Mouse (Mus musculus) MEL (cell line): ENCODE results near the gene Crk. TPM values are rescaled to one million over a fixed set of nuclear protein-coding genes. Genes with fewer than 3 reads are reported as not detected.

ENCODE experiments used
- DNase-seq: peaks from one replicate; pipeline ENCODE4 v3.0.0; 2011; ENCODE audit warnings: low read depth, low spot score
- H3K27ac ChIP-seq: 2 replicates; pipeline ENCODE4 v1.5.1; 2012; ENCODE audit warnings: low read depth, mild to moderate bottlenecking, control low read depth, low read length, moderate library complexity; ENCODE audit not compliant: control insufficient read depth
- H3K27me3 ChIP-seq, 2 experiments: fragments of 150-350 bp in 1 of 2; sonication (generic) in 1 of 2; 2 replicates each; pipeline ENCODE4 v1.6.1; 2012; ENCODE audit warnings: low read length in 2 of 2, mild to moderate bottlenecking in 2 of 2, improper control_type of control experiment in 1 of 2, moderate library complexity in 1 of 2; ENCODE audit not compliant: insufficient read depth in 2 of 2, control insufficient read depth in 1 of 2
- H3K36me3 ChIP-seq, 2 experiments: 2 replicates each; pipeline ENCODE4 v1.6.1; 2012 to 2014; ENCODE audit warnings: low read length in 2 of 2, improper control_type of control experiment in 1 of 2, inconsistent platforms in 1 of 2, mild to moderate bottlenecking in 1 of 2; ENCODE audit not compliant: insufficient read depth in 2 of 2, control insufficient read depth in 1 of 2
- H3K4me1 ChIP-seq, 2 experiments: fragments of 150-350 bp in 1 of 2; sonication (generic) in 1 of 2; 2 replicates each; pipeline ENCODE4 v1.6.1; 2012; ENCODE audit warnings: low read length in 2 of 2, improper control_type of control experiment in 1 of 2, mild to moderate bottlenecking in 1 of 2; ENCODE audit not compliant: insufficient read depth in 2 of 2, control insufficient read depth in 1 of 2
- H3K4me3 ChIP-seq, 2 experiments: fragments of 150-350 bp in 1 of 2; sonication (generic) in 1 of 2; 2 replicates each; pipeline ENCODE4 v1.5.1; 2012; ENCODE audit warnings: low read depth in 2 of 2, low read length in 2 of 2, mild to moderate bottlenecking in 2 of 2, moderate library complexity in 2 of 2, control low read depth in 1 of 2, improper control_type of control experiment in 1 of 2; ENCODE audit not compliant: control insufficient read depth in 1 of 2, insufficient read depth in 1 of 2
- H3K79me2 ChIP-seq: 2 replicates; pipeline ENCODE4 v1.6.1; 2012; ENCODE audit warnings: mild to moderate bottlenecking, low read length, moderate library complexity; ENCODE audit not compliant: control insufficient read depth, poor library complexity, insufficient read depth
- H3K9ac ChIP-seq: 2 replicates; pipeline ENCODE4 v1.6.1; 2012; ENCODE audit warnings: low read depth, mild to moderate bottlenecking, control low read depth, low read length, moderate library complexity; ENCODE audit not compliant: control insufficient read depth, poor library complexity, severe bottlenecking
- H3K9me3 ChIP-seq: fragments of 150-350 bp; sonication (generic); replicated peaks from 2 replicates; pipeline ENCODE4 v1.6.1; 2012; ENCODE audit warnings: mild to moderate bottlenecking, low read length, improper control_type of control experiment, moderate library complexity; ENCODE audit not compliant: insufficient read depth
- BHLHE40 ChIP-seq: IDR thresholded peaks from 2 replicates; pipeline ENCODE4 v1.6.1; 2012; ENCODE audit warnings: low read depth, mild to moderate bottlenecking, inconsistent platforms, low read length, improper control_type of control experiment, borderline replicate concordance
- CHD1 ChIP-seq: IDR thresholded peaks from 2 replicates; pipeline ENCODE4 v1.6.1; 2012; ENCODE audit warnings: low read depth, mild to moderate bottlenecking, inconsistent platforms, low read length, improper control_type of control experiment
- CHD2 ChIP-seq: IDR thresholded peaks from 2 replicates; pipeline ENCODE4 v1.6.1; 2011; ENCODE audit warnings: low read length, improper control_type of control experiment
- ELF1 ChIP-seq: IDR thresholded peaks from 2 replicates; pipeline ENCODE4 v1.6.1; 2014; ENCODE audit warnings: low read depth, mild to moderate bottlenecking, inconsistent platforms, low read length, improper control_type of control experiment, moderate library complexity
- EP300 ChIP-seq, 2 experiments: IDR thresholded peaks; 2 replicates each; pipeline ENCODE4 v1.6.1; 2011; ENCODE audit warnings: improper control_type of control experiment in 2 of 2, low read length in 2 of 2, low read depth in 1 of 2, mild to moderate bottlenecking in 1 of 2
- ETS1 ChIP-seq: IDR thresholded peaks from 2 replicates; pipeline ENCODE4 v1.6.1; 2012; ENCODE audit warnings: low read depth, mild to moderate bottlenecking, inconsistent platforms, low read length, improper control_type of control experiment, moderate library complexity
- GABPA ChIP-seq: IDR thresholded peaks from 2 replicates; pipeline ENCODE4 v1.6.1; 2012; ENCODE audit warnings: low read depth, mild to moderate bottlenecking, inconsistent platforms, low read length, improper control_type of control experiment, moderate library complexity
- HCFC1 ChIP-seq: IDR thresholded peaks from 2 replicates; pipeline ENCODE4 v1.6.1; 2012; ENCODE audit warnings: low read depth, mild to moderate bottlenecking, inconsistent platforms, low read length, improper control_type of control experiment, moderate library complexity
- JUND ChIP-seq: IDR thresholded peaks from 2 replicates; pipeline ENCODE4 v1.6.1; 2011; ENCODE audit warnings: low read depth, mild to moderate bottlenecking, improper control_type of control experiment, low read length
- KAT2A ChIP-seq: conservative IDR thresholded peaks from 2 replicates; pipeline ENCODE4 v1.6.1; 2012; ENCODE audit warnings: low read depth, low read length, improper control_type of control experiment, inconsistent platforms
- MAFK ChIP-seq: IDR thresholded peaks from 2 replicates; pipeline ENCODE4 v1.6.1; 2011; ENCODE audit warnings: low read depth, mild to moderate bottlenecking, low read length, improper control_type of control experiment, borderline replicate concordance
- MAX ChIP-seq: IDR thresholded peaks from 2 replicates; pipeline ENCODE4 v1.6.1; 2011; ENCODE audit warnings: low read length, improper control_type of control experiment
- MAZ ChIP-seq: IDR thresholded peaks from 2 replicates; pipeline ENCODE4 v1.6.1; 2012; ENCODE audit warnings: low read depth, mild to moderate bottlenecking, inconsistent platforms, low read length, improper control_type of control experiment
- MEF2A ChIP-seq: IDR thresholded peaks from 2 replicates; pipeline ENCODE4 v1.6.1; 2014; ENCODE audit warnings: low read depth, mild to moderate bottlenecking, inconsistent platforms, low read length, improper control_type of control experiment; ENCODE audit not compliant: poor library complexity, insufficient replicate concordance, severe bottlenecking; ENCODE audit errors: extremely low read depth
- MXI1 ChIP-seq: IDR thresholded peaks from 2 replicates; pipeline ENCODE4 v1.6.1; 2011; ENCODE audit warnings: mild to moderate bottlenecking, low read depth, low read length, improper control_type of control experiment
- MYB ChIP-seq: IDR thresholded peaks from 2 replicates; pipeline ENCODE4 v1.6.1; 2011; ENCODE audit warnings: mild to moderate bottlenecking, low read depth, low read length, improper control_type of control experiment
- MYC ChIP-seq: IDR thresholded peaks from 2 replicates; pipeline ENCODE4 v1.6.1; 2011; ENCODE audit warnings: low read depth, mild to moderate bottlenecking, low read length, improper control_type of control experiment, moderate library complexity
- NELFE ChIP-seq: IDR thresholded peaks from 2 replicates; pipeline ENCODE4 v1.6.1; 2011; ENCODE audit warnings: low read depth, low read length, improper control_type of control experiment
- NRF1 ChIP-seq: IDR thresholded peaks from 2 replicates; pipeline ENCODE4 v1.6.1; 2014; ENCODE audit warnings: low read depth, mild to moderate bottlenecking, inconsistent platforms, low read length, improper control_type of control experiment, moderate library complexity; ENCODE audit not compliant: poor library complexity, insufficient read depth, severe bottlenecking
- POLR2A ChIP-seq, 2 experiments: IDR thresholded peaks; 2 replicates each; pipeline ENCODE4 v1.6.1; 2011 to 2012; ENCODE audit warnings: low read length in 2 of 2, mild to moderate bottlenecking in 2 of 2, control low read depth in 1 of 2, improper control_type of control experiment in 1 of 2, low read depth in 1 of 2, moderate library complexity in 1 of 2; ENCODE audit not compliant: control insufficient read depth in 1 of 2, insufficient read depth in 1 of 2, poor library complexity in 1 of 2
- POLR2AphosphoS2 ChIP-seq: IDR thresholded peaks from 2 replicates; pipeline ENCODE4 v1.6.1; 2011; ENCODE audit warnings: low read length, improper control_type of control experiment
- POLR2AphosphoS5 ChIP-seq: IDR thresholded peaks from 2 replicates; pipeline ENCODE4 v1.6.1; 2012; ENCODE audit warnings: low read depth, borderline replicate concordance, mild to moderate bottlenecking, inconsistent platforms, low read length, moderate library complexity, mixed read lengths
- RAD21 ChIP-seq: IDR thresholded peaks from 2 replicates; pipeline ENCODE4 v1.6.1; 2011; ENCODE audit warnings: mild to moderate bottlenecking, low read depth, low read length, improper control_type of control experiment
- RCOR1 ChIP-seq: IDR thresholded peaks from 2 replicates; pipeline ENCODE4 v1.6.1; 2012; ENCODE audit warnings: low read depth, mild to moderate bottlenecking, inconsistent platforms, low read length, improper control_type of control experiment
- SIN3A ChIP-seq: IDR thresholded peaks from 2 replicates; pipeline ENCODE4 v1.6.1; 2012; ENCODE audit warnings: low read length, improper control_type of control experiment, inconsistent platforms
- SMC3 ChIP-seq: IDR thresholded peaks from 2 replicates; pipeline ENCODE4 v1.6.1; 2011; ENCODE audit warnings: low read depth, low read length, improper control_type of control experiment
- TAL1 ChIP-seq: IDR thresholded peaks from 2 replicates; pipeline ENCODE4 v1.6.1; 2012; ENCODE audit warnings: mild to moderate bottlenecking, inconsistent platforms, low read length, moderate library complexity, mixed read lengths
- TBP ChIP-seq: IDR thresholded peaks from 2 replicates; pipeline ENCODE4 v1.8.0; 2011; ENCODE audit warnings: low read depth, low read length, improper control_type of control experiment
- TCF12 ChIP-seq: IDR thresholded peaks from 2 replicates; pipeline ENCODE4 v1.6.1; 2014; ENCODE audit warnings: low read depth, mild to moderate bottlenecking, inconsistent platforms, low read length, improper control_type of control experiment, moderate library complexity
- UBTF ChIP-seq: IDR thresholded peaks from 2 replicates; pipeline ENCODE4 v1.6.1; 2012; ENCODE audit warnings: low read depth, mild to moderate bottlenecking, inconsistent platforms, low read length, improper control_type of control experiment, moderate library complexity, borderline replicate concordance; ENCODE audit not compliant: insufficient read depth
- USF1 ChIP-seq: IDR thresholded peaks from 2 replicates; pipeline ENCODE4 v1.6.1; 2014; ENCODE audit warnings: low read depth, mild to moderate bottlenecking, inconsistent platforms, low read length, improper control_type of control experiment, moderate library complexity
- USF2 ChIP-seq, 2 experiments: IDR thresholded peaks; 2 replicates each; pipeline ENCODE4 v1.6.1; 2011 to 2012; ENCODE audit warnings: improper control_type of control experiment in 2 of 2, low read length in 2 of 2, borderline replicate concordance in 1 of 2, inconsistent platforms in 1 of 2, low read depth in 1 of 2, mild to moderate bottlenecking in 1 of 2; ENCODE audit not compliant: insufficient read depth in 1 of 2
- ZC3H11A ChIP-seq: IDR thresholded peaks from 2 replicates; pipeline ENCODE4 v1.6.1; 2012; ENCODE audit warnings: low read depth, mild to moderate bottlenecking, inconsistent platforms, low read length, improper control_type of control experiment
- ZKSCAN1 ChIP-seq: IDR thresholded peaks from 2 replicates; pipeline ENCODE4 v1.6.1; 2012; ENCODE audit warnings: low read depth, mild to moderate bottlenecking, inconsistent platforms, low read length, improper control_type of control experiment, moderate library complexity
- ZMIZ1 ChIP-seq: IDR thresholded peaks from 2 replicates; pipeline ENCODE4 v1.6.1; 2012; ENCODE audit warnings: low read depth, mild to moderate bottlenecking, inconsistent platforms, low read length, improper control_type of control experiment, moderate library complexity
- ZNF384 ChIP-seq: IDR thresholded peaks from 2 replicates; pipeline ENCODE4 v1.6.1; 2012; ENCODE audit warnings: low read depth, mild to moderate bottlenecking, inconsistent platforms, low read length, improper control_type of control experiment
- polyA plus RNA-seq, 2 experiments: library from polyadenylated mRNA; stranded (reverse) in 1 of 2; unstranded in 1 of 2; fragments of >175 nt in 1 of 2; fragments of >200 nt in 1 of 2; gene quantifications; 2 replicates each; pipeline versions ENCODE4 v1.2.1 to v1.2.4; 2012; ENCODE audit warnings: low replicate concordance in 2 of 2, low read depth in 1 of 2; ENCODE audit not compliant: insufficient read length in 2 of 2, insufficient read depth in 1 of 2, missing spikeins in 1 of 2
- total RNA-seq: library from RNA; depleted of rRNA; stranded (reverse); fragments of 300-350 nt; gene quantifications from 2 replicates; pipeline ENCODE4 v1.2.3, GENCODE M21; 2012

Crk gene
- total and polyA plus RNA-seq, 3 experiments: 33.8 to 68.0 (median 66.2) TPM

- H3K36me3 ChIP-seq: peaks cover 15 to 26% of the 10 kb centered on the region in 2 experiments
- H3K27ac ChIP-seq: peak overlapping the region; percentile 86
- peak overlapping the region; percentile 90 to 99 for H3K4me3 ChIP-seq
- H3K9ac ChIP-seq: peak overlapping the region; percentile 97
- peaks cover 9 to 14% of the 10 kb centered on the region in 2 experiments for H3K4me1 ChIP-seq
- H3K79me2 ChIP-seq: peaks cover 47% of the 10 kb centered on the region
- peak; percentile 85 for DNase-seq
- no peaks in the 10 kb centered on the region for H3K27me3 ChIP-seq
- H3K9me3 ChIP-seq: no peaks in the 10 kb centered on the region
- TF ChIP-seq RCOR1 (no peak), MEF2A (no peak), POLR2A (IDR thresholded peaks at IDR 0.05; ENCODE audit: control insufficient read depth in 1 of 2, insufficient read depth in 1 of 2, low read depth in 1 of 2, low read length in 2 of 2, poor library complexity in 1 of 2) (no peak), POLR2AphosphoS5 (no peak), ELF1 (no peak; the same call in 1 of the 2 replicates), ZNF384 (no peak), ETS1 (no peak), CHD2 (no peak), SMC3 (no peak), KAT2A (no peak), MAX (no peak), EP300 (IDR thresholded peaks at IDR 0.05; ENCODE audit: low read depth in 1 of 2, low read length in 2 of 2) (no peak), BHLHE40 (no peak), JUND (0 out of 2 replicates have a peak, but pooled peaks have one; percentile 27), CHD1 (peak; percentile 74; the same call in 1 of the 2 replicates), MAFK (no peak), TCF12 (no peak), ZKSCAN1 (no peak), ZMIZ1 (no peak), NELFE (no peak), MYB (no peak), SIN3A (peak; percentile 32), MXI1 (peak; percentile 73), RAD21 (no peak), USF2 (IDR thresholded peaks at IDR 0.05; ENCODE audit: borderline replicate concordance in 1 of 2, insufficient read depth in 1 of 2, low read depth in 1 of 2, low read length in 2 of 2) (no peak), MAZ (peak; percentile 27; the same call in 1 of the 2 replicates), GABPA (no peak), USF1 (no peak), POLR2AphosphoS2 (0 out of 2 replicates have a peak, but pooled peaks have one; percentile 7), ZC3H11A (no peak), TAL1 (no peak), NRF1 (no peak), MYC (no peak), UBTF (no peak), TBP (peak; percentile 64), HCFC1 (no peak)
Observed at GRCm38 (mm10) chr11:75679439-75680171, 546 bp downstream of the Crk start.
